24 mouse cellular contexts compared by ENCODE assay signal in the genomic region with DNA sequence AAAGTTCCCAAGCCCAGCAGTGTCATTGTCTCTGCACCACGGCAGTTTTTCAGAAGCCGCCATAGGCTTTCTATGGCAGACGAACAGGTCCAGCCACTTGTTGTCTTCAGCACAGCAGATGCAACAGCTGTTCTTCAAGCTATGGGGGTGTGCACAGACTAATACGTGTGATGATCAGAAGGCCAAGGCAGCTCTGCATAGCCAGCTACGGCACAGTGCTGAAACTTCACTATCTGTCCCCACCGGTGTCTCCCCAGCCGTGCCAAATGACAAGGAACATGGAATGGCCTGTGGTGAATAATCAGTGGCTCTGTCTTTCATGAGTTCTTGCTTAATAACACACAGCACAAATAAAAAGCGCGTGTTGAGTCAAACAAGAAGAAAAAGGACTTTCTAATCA.
DNase-seq lines count a peak whose midpoint lies in the region; ATAC-seq and TF ChIP-seq lines count a peak whose summit lies in the region.
"Had no signal": no experiment of that assay in that cellular context is flagged by ENCODE, and none has a peak within 500 bp of the region (broad histone marks: within the 10 kb centered on the region; RNA-seq: fewer than 3 reads in every experiment).

No protein-coding gene starts in this region.

- no peaks in the 10 kb centered on the region for H3K36me3 ChIP-seq in forebrain, embryonic 16.5 days (ENCODE audit: control insufficient read depth, insufficient read depth)
- no peaks in the 10 kb centered on the region for H3K36me3 ChIP-seq in forebrain, embryonic 10.5 days (replicated peaks)
- H3K36me3 ChIP-seq in hindbrain, embryonic 16.5 days (ENCODE audit: control insufficient read depth, insufficient read depth, low read length) = no peaks in the 10 kb centered on the region
- H3K36me3 ChIP-seq in hindbrain, postnatal 0 days (ENCODE audit: insufficient read depth, low read length) = no peaks in the 10 kb centered on the region
- no peaks in the 10 kb centered on the region for H3K36me3 ChIP-seq in midbrain, embryonic 14.5 days (ENCODE audit: control insufficient read depth, insufficient read depth, low read length)
- H3K36me3 ChIP-seq: G1E; heart, embryonic 13.5 days; kidney, embryonic 15.5 days had no signal

- no peaks in the 10 kb centered on the region for H3K27me3 ChIP-seq in forebrain, embryonic 16.5 days (replicated peaks; ENCODE audit: control insufficient read depth, insufficient read depth, low read length)
- H3K27me3 ChIP-seq in forebrain, embryonic 10.5 days (ENCODE audit: poor library complexity, severe bottlenecking) = no peaks in the 10 kb centered on the region
- no peaks in the 10 kb centered on the region for H3K27me3 ChIP-seq in hindbrain, embryonic 16.5 days (replicated peaks; ENCODE audit: control insufficient read depth, insufficient read depth, low read length)
- no peaks in the 10 kb centered on the region for H3K27me3 ChIP-seq in hindbrain, postnatal 0 days (ENCODE audit: insufficient read depth, low read length)
- H3K27me3 ChIP-seq in midbrain, embryonic 14.5 days (ENCODE audit: control insufficient read depth, insufficient read depth, low read length) = no peaks in the 10 kb centered on the region
- H3K27me3 ChIP-seq: CH12.LX; heart, embryonic 13.5 days; kidney, embryonic 15.5 days had no signal

- no peak for DNase-seq in forebrain, embryonic 10.5 days (ENCODE audit: extremely low spot score, low spot score)
- no peak for DNase-seq in hindbrain, postnatal 0 days (ENCODE audit: low spot score)
- peak; percentile 55 for DNase-seq in brain, adult 2 months (ENCODE audit: low read depth, low spot score)
- DNase-seq in midbrain, embryonic 14.5 days = no peak
- DNase-seq: adrenal gland, postnatal 14 days; B cell, adult 2 months; cerebellum, adult 11-12 months; cerebellum, adult 8-10 months; cerebellum, postnatal 10 days; cerebellum, postnatal 36 days; gastrocnemius, postnatal 10 days; heart, adult 18-20 months; heart, postnatal 14 days; heart, postnatal 4 days; kidney, adult 11 months; kidney, adult 8-10 months had no signal

- no peak overlapping the region for H3K27ac ChIP-seq in forebrain, embryonic 16.5 days (ENCODE audit: low read length)
- H3K27ac ChIP-seq in forebrain, embryonic 10.5 days = no peak overlapping the region
- no peak overlapping the region for H3K27ac ChIP-seq in hindbrain, embryonic 16.5 days (ENCODE audit: low read depth, low read length)
- no peak overlapping the region for H3K27ac ChIP-seq in hindbrain, postnatal 0 days
- H3K27ac ChIP-seq in midbrain, embryonic 14.5 days (replicated peaks; ENCODE audit: low read depth, low read length) = no peak overlapping the region
- H3K27ac ChIP-seq: heart, embryonic 13.5 days; hindbrain, embryonic 14.5 days; kidney, embryonic 15.5 days had no signal

- H3K4me3 ChIP-seq in forebrain, embryonic 16.5 days (replicated peaks; ENCODE audit: low read length) = no peak overlapping the region
- no peak overlapping the region for H3K4me3 ChIP-seq in forebrain, embryonic 10.5 days
- no peak overlapping the region for H3K4me3 ChIP-seq in hindbrain, embryonic 16.5 days (ENCODE audit: low read length)
- no peak overlapping the region for H3K4me3 ChIP-seq in hindbrain, postnatal 0 days (ENCODE audit: low read length)
- H3K4me3 ChIP-seq in midbrain, embryonic 14.5 days (replicated peaks; ENCODE audit: low read depth, low read length) = no peak overlapping the region
- H3K4me3 ChIP-seq: heart, embryonic 13.5 days; kidney, embryonic 15.5 days had no signal

- peaks cover 8% of the 10 kb centered on the region; the same call in 1 of the 2 replicates for H3K4me1 ChIP-seq in forebrain, embryonic 16.5 days (replicated peaks; ENCODE audit: control insufficient read depth, insufficient read depth, low read length)
- H3K4me1 ChIP-seq in forebrain, embryonic 10.5 days = peaks cover 4% of the 10 kb centered on the region; the same call in 1 of the 2 replicates
- no peaks in the 10 kb centered on the region for H3K4me1 ChIP-seq in hindbrain, embryonic 16.5 days (ENCODE audit: control insufficient read depth, insufficient read depth, low read depth, low read length)
- no peaks in the 10 kb centered on the region for H3K4me1 ChIP-seq in hindbrain, postnatal 0 days (ENCODE audit: insufficient read depth, low read length)
- H3K4me1 ChIP-seq in midbrain, embryonic 14.5 days (ENCODE audit: control insufficient read depth, insufficient read depth, low read length) = no peaks in the 10 kb centered on the region
- H3K4me1 ChIP-seq: heart, embryonic 13.5 days; kidney, embryonic 15.5 days had no signal

- no peak overlapping the region for H3K9ac ChIP-seq in forebrain, embryonic 16.5 days (replicated peaks; ENCODE audit: low read depth, low read length)
- H3K9ac ChIP-seq in hindbrain, embryonic 16.5 days (ENCODE audit: low read depth, low read length) = no peak overlapping the region
- no peak overlapping the region for H3K9ac ChIP-seq in hindbrain, postnatal 0 days (replicated peaks; ENCODE audit: low read length)
- no peak overlapping the region for H3K9ac ChIP-seq in midbrain, embryonic 14.5 days (replicated peaks; ENCODE audit: low read length)
- H3K9ac ChIP-seq: heart, embryonic 13.5 days; hindbrain, embryonic 14.5 days; kidney, embryonic 15.5 days had no signal

- TF ChIP-seq CTCF in hindbrain, postnatal 0 days (IDR thresholded peaks at IDR 0.05; ENCODE audit: low read depth) = no peak

- WGBS in forebrain, embryonic 16.5 days = 72% methylated on average over 9 of the region's 9 CpGs
- WGBS in forebrain, embryonic 10.5 days = 92% methylated on average over 9 of the region's 9 CpGs
- 63% methylated on average over 9 of the region's 9 CpGs for WGBS in hindbrain, embryonic 16.5 days
- WGBS in hindbrain, postnatal 0 days = 63% methylated on average over 9 of the region's 9 CpGs
- WGBS in midbrain, embryonic 14.5 days = 78% methylated on average over 9 of the region's 9 CpGs

- 0 out of 2 replicates have a peak, but pooled peaks have one; percentile 23 for ATAC-seq in forebrain, embryonic 16.5 days
- peak; percentile 56; the same call in 1 of the 2 replicates for ATAC-seq in hindbrain, embryonic 16.5 days
- ATAC-seq in hindbrain, postnatal 0 days = no peak
- ATAC-seq in midbrain, embryonic 14.5 days (ENCODE audit: low FRiP score, low TSS enrichment) = no peak
- ATAC-seq: Patski had no signal

- no peaks in the 10 kb centered on the region for H3K9me3 ChIP-seq in forebrain, embryonic 16.5 days (ENCODE audit: control insufficient read depth, low read length)
- H3K9me3 ChIP-seq in forebrain, embryonic 10.5 days = no peaks in the 10 kb centered on the region
- no peaks in the 10 kb centered on the region for H3K9me3 ChIP-seq in hindbrain, embryonic 16.5 days (ENCODE audit: control insufficient read depth, low read length)
- no peaks in the 10 kb centered on the region for H3K9me3 ChIP-seq in hindbrain, postnatal 0 days (ENCODE audit: low read length)
- no peaks in the 10 kb centered on the region for H3K9me3 ChIP-seq in midbrain, embryonic 14.5 days (ENCODE audit: control insufficient read depth, low read length)
- H3K9me3 ChIP-seq: G1E; heart, embryonic 13.5 days; kidney, embryonic 15.5 days had no signal

- H3K4me2 ChIP-seq in forebrain, embryonic 16.5 days (ENCODE audit: low read length) = no peak overlapping the region
- H3K4me2 ChIP-seq in hindbrain, embryonic 16.5 days (ENCODE audit: low read length) = no peak overlapping the region
- no peak overlapping the region for H3K4me2 ChIP-seq in hindbrain, postnatal 0 days (ENCODE audit: low read depth, low read length)
- H3K4me2 ChIP-seq in midbrain, embryonic 14.5 days (ENCODE audit: low read length) = no peak overlapping the region
- H3K4me2 ChIP-seq: heart, embryonic 13.5 days; hindbrain, embryonic 14.5 days; kidney, embryonic 15.5 days had no signal

Comparison
In these comparisons a context has a peak if more than half of its experiments do, and no peak if none do; other contexts are left out.
1. ATAC-seq: peak in forebrain, embryonic 16.5 days (single experiment) and hindbrain, embryonic 16.5 days (single experiment); none in hindbrain, postnatal 0 days (single experiment) and midbrain, embryonic 14.5 days (single experiment).